Mouse (Mus musculus) c-Kit-positive CD71-positive TER-119-positive erythroid progenitor cells, embryonic 14.5 days (primary cell): Measurements from ENCODE around the gene Lgals7.

Experiments used
- DNase-seq: peaks from one replicate; pipeline ENCODE4 v3.0.0-alpha.2; 2013; ENCODE audit warnings: low spot score

Gene Lgals7

DNA sequence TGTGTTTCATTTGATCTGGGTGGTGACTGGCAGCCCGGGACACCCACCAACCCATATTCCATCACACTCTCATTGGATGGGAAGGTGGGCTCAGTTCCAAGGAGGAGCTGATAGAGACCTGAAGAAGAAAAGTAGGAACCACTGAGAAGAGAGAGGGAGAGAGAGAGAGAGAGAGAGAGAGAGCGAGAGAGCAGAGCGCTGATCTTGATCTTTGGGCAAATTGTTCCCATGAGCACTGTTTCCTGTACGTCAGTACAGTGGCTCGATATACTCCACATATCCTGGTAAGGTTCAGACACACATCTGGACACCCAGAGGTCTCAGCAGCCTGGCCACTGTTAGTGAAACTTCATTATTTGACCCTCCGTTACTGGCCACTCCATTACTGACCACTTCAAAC is at the start of gene Lgals7:
TSS of gene Lgals7 (plus strand) at position 314 of the 400 bp plus-strand sequence.
- no peak for DNase-seq

DNA sequence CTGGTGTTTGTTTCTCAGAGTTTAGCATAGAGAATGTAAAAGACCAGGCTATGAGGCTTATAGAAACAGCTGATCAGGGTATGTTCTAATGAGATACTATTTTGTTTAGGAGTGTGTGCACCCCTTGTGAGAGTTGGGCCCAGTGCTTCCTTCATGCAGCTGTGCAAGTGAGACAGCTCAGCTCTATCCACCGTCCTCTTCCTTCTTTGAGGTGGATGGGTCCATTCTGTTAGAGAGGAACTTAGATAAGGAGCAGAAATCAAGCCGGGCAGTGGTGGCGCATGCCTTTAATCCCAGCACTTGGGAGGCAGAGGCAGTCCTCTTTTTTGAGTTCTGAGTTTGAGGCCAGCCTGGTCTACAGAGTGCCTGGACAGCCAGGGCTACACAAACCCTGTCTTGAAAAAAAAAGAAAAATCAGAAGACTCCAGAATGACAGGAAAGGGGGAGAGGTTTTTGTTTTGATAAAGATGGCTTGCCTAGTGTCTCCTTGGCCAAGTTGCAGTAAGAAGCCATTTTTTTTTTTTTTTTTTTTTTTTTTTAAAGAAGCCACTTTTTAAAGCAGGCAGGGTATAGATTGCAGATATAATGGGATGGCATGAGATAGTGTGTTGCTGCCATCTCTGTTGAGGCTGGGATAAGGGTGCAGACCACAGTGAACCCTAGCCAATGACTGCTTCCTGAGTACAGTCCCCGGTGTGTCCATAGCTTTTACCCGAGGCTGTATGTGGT is 49.2 kb upstream of the Lgals7 start:
- no peak for DNase-seq

DNA sequence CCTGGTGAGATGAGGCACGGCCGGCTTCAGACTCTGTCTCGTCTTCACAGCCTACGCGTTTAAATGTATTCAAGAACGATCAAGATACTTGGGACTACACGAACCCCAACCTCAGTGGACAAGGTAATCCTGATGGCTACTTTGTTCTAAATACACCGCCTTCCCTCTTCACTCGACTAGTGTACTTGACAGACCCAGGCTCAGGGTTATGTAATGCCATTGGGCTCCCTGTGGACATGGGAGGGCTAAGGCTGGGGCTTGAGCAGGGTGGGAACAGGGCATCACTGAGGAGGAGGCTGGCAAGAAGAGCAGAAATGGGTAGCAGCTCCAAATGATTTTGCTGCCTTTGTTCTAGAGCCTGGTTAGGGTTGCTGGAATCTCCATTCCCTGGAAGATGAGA is 48.4 kb upstream of the Lgals7 start:
- no peak for DNase-seq

DNA sequence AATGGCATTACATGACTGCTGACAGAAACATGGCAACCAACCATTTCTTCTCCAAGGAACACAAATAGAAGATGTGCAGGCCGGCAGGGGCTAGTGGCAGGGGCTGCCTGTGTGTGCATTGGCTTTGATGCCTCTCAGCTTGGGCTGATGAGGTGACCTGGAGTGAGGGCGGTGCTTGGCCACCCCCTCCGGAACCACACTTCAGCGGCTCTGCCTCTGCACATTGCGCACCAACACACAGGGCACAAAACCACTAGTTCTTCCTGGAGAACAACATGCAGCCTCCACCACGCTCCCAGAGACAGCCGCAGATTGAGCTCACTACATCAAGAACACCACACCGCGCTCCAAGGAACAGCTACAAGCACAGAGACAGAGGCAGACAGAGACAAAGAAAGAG is 47.5 kb upstream of the Lgals7 start:
- DNase-seq, result no peak

DNA sequence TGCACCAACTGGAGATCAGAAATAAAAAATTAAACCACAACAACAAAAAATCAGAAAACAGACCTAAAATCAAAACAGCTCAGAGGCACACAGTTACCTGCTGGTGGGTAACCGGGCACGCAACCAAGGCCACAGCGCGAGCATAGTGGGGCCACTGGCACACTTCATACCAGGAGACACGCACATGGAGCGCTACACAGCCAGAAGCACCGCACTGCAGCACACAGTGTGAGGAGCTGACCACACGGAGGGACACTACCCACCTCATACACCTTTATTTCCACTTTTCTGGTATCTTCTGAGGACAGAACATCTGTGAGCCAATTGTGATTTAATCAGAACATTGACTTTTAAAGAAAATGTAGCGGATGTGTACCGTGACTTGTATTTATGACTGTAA is 46.7 kb upstream of the Lgals7 start:
- DNase-seq, result no peak

DNA sequence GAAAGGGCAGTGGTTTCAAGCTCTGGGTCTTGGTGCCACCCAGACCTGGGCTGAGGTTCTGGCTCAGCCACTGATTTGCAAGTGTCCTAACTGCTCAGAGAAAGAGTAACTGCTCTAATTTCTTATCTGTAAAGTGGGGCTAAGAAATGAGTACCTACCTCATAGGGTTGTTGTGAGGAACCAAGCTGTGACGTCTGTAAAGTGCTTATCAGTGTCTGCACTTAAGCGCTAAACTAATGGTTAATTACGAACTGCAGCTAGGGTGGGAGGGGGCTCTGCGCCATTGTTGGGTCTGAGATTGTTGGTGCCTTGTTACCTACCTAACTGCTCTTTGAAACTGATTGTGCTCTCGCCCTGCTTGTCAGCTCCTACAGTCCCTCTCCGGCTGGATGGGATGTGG is 46.1 kb upstream of the Lgals7 start:
- DNase-seq, result no peak

DNA sequence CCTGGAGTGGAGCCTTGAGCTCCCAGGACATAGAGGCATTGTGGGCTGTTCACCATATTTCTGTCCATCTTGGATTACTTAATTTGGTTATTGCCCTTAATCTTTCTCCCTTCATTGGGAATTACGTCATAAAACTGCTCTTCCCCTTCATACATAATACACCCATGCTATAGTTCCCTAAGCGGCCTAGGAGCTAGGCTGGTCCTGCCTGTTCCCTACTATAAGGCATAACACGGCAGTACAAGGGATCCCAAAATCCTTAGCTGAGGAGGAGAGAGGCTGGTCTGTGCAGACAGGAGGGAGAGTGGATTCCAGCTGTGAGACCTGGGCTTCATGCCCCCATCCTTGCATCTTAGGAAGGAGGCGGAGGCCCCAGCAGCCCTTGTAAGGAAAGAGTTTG is 45.7 kb upstream of the Lgals7 start:
- no peak for DNase-seq

DNA sequence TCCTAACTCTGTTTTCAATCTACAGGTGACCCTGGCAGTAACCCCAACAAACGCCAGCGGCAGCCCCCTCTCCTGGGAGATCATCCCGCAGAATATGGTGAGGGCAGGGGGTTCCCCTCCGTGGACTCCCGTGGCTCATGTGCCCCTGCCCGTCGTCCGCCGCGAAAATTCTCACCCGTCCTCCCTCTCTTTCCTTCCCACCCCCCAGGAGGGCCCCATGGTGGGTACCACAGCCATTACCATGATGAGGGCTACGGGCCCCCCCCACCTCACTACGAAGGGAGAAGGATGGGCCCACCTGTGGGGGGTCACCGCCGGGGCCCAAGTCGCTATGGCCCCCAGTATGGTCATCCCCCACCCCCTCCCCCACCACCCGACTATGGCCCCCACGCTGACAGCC is 45.2 kb upstream of the Lgals7 start:
- no peak for DNase-seq

DNA sequence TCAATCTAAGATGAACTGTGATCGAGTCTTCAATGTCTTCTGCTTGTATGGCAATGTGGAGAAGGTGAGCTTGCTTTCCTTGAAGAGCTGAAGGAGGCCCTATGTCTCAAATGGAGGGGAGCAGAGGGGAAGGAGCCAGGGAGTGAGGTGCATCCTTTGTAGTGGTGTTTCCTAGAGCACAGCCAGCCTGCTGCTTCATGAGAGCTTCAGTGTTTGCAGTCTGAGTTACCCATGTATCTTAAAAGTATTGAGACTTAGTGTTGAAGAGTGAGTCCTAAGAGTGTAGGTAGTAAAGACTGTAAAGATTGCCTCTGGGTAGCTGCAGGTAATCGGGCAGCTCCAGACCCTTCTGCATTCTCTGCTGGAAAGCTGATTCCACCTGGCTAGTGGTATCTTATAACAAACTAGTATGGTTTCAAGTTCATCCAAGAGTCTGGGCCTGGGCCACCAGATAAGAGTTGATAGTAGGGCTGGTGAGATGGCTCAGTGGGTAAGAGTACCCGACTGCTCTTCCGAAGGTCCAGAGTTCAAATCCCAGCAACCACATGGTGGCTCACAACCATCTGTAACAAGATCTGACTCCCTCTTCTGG is 44.7 kb upstream of the Lgals7 start:
- no peak for DNase-seq

DNA sequence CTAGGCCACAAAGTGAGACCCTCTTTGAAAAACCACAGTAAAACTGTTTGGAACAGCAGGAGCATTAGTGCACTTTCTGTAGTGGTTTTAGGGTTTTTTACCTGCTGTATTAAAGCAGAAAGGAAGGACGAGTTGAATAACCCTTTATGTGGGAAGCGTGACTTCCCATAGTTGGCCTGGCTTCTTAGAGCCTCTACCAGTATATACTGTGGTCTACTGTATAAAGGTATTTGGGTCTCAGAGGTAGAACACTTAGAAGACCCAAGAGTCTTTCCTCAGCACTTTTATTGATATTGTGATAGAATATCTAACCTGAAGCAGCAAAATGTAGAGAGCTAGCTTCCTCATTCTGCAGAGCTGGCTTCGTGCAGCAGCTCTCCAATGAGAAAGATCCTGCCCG is 44.1 kb upstream of the Lgals7 start:
- DNase-seq, result no peak

DNA sequence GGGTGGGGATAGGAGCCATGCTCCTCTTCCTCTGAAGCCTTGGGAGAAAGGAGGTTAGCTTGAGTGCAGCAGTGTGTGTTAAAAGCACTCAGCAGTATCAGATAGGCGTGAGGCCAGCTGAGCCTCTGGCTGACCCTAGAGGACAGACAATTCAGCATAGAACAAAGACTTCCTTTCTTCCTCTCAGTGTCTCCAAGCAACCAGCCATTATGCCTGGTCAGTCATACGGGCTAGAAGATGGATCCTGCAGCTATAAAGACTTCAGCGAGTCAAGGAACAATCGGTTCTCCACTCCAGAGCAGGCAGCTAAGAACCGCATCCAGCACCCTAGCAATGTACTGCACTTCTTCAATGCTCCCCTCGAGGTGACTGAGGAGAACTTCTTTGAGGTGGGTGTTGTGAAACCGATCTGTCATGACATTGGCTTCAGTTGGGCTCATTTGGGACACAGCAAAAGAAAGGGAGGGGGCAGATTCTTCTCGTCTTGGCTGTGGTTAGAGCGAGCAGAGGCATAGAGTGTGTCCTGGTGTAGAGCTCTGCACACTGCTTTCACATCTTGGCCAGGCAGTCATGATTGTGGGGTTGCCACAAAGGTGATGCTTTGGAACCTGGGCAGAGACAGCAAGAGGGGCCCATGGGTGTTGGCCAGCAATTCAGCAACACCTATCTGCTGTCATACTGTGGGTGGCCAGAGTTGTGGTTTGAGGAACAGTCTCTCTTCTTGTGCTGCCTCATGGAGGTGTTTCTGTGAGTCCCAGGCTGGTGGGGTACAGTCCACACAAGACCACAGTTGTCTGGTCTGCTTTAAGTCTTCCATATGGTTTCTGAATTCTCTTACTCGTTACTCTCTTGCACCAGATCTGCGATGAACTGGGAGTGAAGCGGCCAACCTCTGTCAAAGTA is 43.0 kb upstream of the Lgals7 start:
- DNase-seq, result no peak

DNA sequence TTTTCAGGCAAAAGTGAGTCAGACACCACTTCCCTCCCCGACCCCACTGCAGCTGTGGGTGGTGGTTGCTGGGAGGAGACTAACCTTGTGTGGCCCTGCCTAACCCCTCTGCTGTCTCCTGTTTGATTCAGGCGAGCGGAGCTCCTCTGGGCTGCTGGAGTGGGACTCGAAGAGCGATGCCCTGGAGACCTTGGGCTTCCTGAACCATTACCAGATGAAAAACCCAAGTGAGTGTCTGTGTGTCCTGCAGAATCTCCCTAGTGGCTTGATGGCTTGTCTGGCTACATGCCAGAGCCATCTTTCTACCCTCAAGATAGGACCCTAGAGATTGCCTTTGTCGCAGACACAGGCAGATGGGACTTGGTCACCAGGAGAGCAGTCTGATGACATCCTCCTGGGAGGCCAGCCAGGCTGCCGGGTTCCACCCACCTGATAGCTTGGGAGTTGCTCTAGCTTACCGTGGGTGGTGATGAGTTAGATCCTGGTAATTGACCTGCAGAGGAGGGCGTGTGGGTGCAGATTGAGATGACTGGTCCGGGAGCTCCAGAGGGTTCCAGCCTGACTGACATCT is 42.3 kb upstream of the Lgals7 start:
- DNase-seq, result no peak

DNA sequence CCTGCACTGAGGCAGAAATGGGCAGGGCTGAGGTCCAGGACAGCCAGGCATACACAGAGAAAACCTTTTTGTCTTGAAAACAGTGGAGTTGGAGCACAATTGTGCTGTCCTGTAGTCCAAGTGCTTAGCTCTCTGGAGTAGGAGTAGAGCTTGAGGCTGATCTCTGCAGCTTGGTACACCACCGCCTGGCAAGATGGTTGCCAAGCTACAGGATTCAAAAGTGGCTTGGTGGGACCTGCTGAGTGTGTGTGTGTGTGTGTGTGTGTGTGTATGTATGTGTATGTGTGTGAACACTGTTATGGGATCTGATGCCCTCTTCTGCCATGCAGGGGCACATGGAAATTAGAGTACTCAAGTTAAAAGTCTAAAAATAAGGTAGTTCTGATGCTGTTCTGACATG is 41.1 kb upstream of the Lgals7 start:
- DNase-seq, result no peak

DNA sequence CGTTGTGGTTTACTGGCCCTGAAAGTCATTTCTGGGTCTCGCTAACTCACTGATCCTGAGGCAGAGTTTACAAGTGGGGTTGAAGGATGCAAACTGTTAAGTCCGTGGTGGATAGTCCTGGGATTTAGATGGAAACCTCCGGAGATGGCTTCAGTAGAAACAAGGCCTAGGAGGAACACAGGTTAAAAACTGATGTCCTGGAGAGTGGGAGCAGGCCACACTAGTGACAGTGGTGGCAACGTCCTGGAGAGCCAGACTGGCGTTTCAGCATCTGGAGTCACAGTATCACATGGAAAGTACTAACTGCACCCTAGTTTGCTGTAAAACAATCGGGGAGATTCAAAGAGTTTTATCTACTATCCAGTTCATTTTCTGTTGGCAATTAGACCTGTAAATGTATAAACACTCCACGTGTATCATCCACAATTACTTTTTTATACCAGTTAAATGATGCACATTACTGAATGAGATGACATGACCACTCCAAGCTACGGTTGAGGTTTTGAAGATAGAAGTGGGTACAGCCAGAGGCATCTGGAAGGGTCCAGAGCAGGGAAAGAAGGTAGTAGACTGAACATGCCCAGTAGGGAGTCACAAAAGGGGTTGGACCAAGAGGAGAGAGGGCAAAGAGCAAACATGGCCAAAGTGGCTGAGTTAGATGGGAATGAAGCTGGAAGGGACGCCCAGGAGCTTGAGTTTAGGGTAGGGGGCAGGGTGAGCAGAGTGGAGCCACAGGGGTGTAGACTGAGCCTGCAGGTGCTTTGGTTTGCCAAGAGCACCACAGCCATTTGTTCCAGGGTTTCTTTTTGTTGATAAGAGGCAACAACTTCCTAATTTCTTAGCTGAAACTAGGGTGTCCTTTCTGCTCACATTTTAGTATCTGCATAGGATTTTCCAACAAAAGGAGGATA is 40.4 kb upstream of the Lgals7 start:
- no peak for DNase-seq

DNA sequence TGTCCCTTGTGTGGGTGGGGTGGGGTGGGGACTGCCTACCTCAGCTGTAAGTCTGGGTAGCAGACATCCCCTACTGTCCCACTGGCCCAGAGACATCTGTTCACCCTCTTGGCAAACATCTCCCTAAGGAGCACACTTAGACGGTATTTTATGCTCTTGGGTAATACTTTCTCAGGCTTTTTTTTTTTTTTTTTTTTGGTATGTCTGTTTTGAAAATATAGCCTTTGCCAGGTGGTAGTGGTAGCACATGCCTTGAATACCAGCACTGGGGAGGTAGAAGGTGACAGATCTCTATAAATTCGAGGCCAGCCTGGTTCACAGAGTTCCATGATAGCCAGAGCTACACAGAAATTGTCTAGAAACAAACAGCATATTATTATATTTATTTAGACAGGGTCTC is 39.7 kb upstream of the Lgals7 start:
- no peak for DNase-seq

DNA sequence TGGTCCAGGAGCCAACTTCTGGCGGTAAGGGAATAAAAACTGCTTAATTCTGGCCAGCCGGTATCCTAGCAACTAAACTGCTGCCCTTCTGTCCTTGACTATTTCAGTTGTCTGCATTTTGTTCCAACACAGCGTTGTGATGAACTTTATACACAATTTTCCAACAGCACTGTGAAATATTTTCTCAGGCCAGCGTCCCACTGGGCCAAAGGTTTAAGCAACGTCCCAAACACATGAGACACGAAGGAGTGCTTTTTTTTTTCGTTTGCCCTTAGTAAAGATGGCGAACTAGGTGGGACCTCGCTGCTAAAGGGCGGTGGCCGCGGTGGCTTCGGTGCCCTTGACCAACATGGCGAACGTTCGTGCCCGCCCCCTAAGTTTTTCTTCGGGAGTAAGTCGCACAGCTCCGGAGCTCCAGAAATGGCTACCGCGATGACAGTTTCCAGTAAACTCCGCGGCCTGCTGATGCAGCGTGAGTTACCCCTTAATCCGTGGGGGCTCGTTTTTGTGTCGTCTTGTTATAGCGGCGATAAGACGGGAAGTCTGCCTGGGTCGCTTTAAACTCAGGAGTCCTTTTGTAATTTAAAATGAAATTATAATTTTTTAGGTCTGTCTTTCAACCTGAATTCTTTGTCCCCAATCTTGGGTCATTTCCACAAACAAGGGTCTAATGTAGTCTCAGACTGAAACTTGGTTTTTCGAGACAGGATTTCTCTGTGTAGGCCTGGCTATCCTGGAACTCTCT is 38.5 kb upstream of the Lgals7 start, which contains the start of gene Ech1:
TSS of gene Ech1 (plus strand) at position 277 of the 745 bp plus-strand sequence.
- peak; percentile 92 for DNase-seq

DNA sequence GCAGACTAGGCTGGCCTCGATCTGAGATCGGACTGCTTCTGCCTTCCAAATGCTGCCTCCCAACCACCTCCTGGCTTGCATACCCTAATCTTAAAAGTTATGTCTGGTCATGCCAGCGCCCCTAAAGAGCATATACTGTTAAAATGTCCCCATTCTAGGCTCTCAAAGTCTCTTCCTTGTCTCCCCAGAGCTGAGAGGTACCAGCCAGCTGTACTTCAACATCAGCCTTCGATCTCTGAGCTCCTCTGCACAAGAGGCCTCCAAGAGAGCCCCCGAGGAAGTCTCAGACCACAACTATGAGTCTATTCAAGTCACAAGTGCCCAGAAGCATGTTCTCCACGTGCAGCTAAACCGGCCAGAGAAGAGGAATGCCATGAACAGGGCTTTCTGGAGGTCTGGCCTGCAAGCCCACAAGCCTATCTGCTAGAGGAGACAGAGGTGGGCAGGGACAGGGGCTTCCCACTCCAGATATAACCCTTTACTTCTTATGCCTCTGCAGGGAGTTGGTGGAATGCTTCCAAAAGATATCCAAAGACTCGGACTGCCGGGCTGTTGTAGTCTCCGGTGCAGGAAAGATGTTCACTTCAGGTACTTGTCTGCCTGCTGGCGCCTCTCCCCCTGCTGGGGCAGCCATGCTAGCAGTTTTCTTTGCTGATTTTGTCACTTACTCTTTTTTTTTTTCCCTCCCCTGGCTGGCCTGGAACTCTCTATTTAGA is 37.8 kb upstream of the Lgals7 start:
- DNase-seq, result no peak

DNA sequence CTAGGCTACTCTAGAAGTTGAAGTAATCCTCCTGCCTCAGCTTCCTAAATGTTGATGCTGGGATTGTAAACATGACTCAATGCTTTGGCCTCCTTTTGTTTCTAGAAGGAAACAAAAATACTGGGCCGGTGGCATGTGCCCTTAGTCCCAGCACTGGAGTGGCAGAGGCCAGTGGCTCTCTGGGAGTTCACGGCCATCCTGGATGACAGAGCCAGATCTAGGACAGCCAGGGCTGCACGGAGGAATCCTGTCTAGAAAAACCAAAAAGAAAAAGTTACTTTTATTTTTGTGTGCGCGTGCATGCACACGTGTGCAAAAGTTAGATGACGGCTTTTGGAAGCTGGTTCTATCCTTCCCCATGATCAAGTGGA is 37.3 kb upstream of the Lgals7 start:
- no peak for DNase-seq

DNA sequence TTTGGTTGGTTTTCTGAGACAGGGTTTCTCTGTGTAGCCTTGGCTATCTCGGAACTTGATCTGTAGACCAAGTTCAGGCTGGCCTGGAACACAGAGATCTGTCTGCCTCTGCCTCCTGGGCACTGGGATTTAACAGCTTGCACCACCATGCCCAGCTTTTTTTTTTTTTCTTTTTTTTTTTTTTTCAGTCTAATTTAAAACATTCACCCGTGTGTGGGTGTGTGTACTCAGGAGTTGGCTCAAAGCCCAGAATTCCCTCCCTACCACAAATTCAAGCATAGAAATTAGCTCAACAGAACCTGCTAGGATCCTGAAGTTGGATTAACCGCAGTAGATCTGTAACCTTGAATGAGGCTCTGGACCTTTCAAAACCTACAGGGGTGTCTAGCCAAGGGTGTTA is 36.3 kb upstream of the Lgals7 start:
- no peak for DNase-seq

DNA sequence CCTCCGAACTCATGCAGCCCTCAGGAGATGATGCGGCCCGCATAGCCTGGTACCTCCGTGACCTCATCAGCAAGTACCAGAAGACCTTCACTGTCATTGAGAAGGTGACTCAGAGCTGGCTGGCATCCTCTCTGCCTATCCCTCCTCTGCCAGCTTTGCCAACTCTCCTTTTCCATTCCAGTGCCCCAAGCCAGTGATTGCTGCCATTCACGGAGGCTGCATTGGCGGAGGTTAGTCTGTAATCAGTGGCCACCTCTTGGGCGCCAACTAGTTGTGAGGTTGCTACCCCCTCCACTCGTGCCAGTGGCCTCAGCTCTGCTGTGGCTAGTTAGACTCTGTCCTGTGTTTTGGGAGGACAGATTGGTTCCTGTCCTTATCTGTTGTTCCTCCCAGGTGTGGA is 33.8 kb upstream of the Lgals7 start:
- no peak for DNase-seq
